Mouse (Mus musculus) right cerebral cortex, postnatal 36 days (tissue): Measurements from ENCODE around the gene Nhlrc1.

Experiments used
- DNase-seq, 2 experiments: peaks; one replicate each; pipeline ENCODE4 v3.0.0; 2022; ENCODE audit warnings: low spot score in 2 of 2, mixed read lengths in 1 of 2

Nhlrc1 gene

GRCm38 (mm10) chr13:47013740-47014139 is 910 bp downstream of the Nhlrc1 start:
- no peak for DNase-seq

- no peak for DNase-seq
Measured at GRCm38 (mm10) chr13:47001590-47001989, 13.1 kb downstream of the Nhlrc1 start.

- no peak for DNase-seq
Measured at GRCm38 (mm10) chr13:46999498-46999897, 15.2 kb downstream of the Nhlrc1 start.

GRCm38 (mm10) chr13:46997355-46997754 is 17.3 kb downstream of the Nhlrc1 start:
- no peak for DNase-seq

- no peak for DNase-seq
Measured at GRCm38 (mm10) chr13:46993274-46993551, 21.4 kb downstream of the Nhlrc1 start.

GRCm38 (mm10) chr13:46992516-46993273 is 22.0 kb downstream of the Nhlrc1 start:
- no peak for DNase-seq

- no peak for DNase-seq
Measured at GRCm38 (mm10) chr13:46990376-46991011, 24.2 kb downstream of the Nhlrc1 start.

DNA sequence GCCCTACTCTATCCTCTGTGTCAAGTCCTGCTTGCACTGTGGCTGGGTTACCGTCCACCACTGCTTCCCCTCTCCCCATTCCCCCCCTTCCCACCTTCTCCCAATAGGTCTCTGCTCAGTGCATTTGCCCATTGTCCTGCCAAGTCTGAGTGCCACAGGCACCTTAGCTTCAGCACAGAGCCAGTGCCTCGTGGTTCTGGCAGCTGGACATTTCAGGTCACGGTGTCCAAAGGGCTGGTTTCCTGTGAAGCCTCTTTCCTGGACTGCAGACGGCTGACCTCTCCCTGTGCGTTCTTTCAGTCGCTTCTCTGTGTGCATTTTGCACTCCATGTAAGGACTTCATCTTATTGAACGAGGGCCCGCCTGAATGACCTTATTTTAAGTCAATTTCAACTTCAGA is 26.7 kb downstream of the Nhlrc1 start:
- no peak for DNase-seq

DNA sequence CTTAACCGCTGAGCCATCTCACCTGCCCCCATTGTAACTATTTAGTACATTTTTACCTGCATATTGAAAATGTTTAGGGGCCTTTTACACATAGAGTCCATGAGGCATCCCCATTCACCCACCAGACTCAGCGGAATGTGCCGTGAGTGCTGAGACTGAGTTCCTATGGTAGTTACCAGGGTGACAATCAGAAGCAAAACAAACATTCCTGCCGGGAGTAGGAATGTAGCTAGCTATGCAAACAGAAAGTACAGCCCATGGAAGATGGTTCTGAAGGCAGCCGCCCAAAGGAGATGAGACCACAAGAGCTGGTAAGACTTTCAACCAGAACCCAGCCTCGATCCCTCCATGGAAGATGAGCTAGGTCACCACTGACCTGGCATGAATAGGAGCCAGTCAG is 28.4 kb downstream of the Nhlrc1 start:
- no peak for DNase-seq

GRCm38 (mm10) chr13:46983878-46984277 is 30.8 kb downstream of the Nhlrc1 start:
- DNase-seq = no peak

DNA sequence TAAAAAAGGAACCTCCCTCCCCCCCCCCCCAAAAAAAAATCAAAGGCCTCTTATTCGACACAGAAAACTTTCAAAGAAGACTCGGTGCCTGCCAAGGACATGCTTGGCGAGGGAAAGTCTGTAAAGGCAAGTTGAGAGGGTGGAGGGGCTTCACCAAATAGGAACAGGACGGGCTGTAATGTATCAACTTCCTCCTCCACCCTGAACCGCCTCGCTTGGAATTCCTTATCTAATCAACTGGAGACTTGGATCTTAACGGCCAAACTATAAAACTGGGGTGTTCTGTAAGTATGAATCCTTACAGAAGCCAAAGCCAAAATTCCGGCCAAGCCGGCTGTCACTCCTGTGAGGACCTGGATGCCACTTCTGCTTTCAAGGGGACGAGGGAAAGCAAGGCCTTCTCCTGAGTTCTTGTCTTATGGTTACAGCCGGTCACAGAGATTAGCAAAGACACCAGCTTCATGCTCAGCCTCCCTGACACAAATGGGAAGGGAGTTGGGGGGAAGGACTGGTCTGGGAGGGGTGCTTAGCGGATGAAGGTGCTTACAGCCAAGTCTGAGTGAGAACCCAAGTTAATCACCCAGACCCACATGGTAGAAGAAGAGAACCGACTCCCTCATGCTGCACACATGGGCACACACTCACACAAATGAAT is 34.7 kb downstream of the Nhlrc1 start:
- DNase-seq = peak in 1 of 2 experiments; percentile 2

DNA sequence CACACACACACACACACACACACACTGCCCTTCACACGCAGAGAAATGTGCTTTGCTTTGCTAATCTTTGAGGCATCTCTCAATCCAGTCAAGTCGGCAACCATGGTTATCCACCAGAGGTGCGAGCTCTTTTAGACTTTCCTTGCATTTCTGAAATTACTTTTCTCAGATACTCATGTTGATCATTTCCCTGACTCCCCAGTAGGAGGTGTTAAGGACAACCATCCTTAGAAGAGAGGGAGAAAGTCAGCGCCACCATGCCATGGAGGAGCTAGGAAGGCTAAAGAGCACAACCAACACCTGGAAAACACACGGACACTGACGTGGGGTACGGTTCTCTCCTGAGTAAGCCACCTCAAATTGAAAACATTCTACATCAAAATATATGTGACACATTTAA is 38.1 kb downstream of the Nhlrc1 start:
- no peak for DNase-seq

GRCm38 (mm10) chr13:46975930-46976329 is 38.7 kb downstream of the Nhlrc1 start:
- DNase-seq = no peak

GRCm38 (mm10) chr13:46975031-46975551 is 39.6 kb downstream of the Nhlrc1 start:
- no peak for DNase-seq

- DNase-seq = no peak
Measured at GRCm38 (mm10) chr13:46970286-46970945, 44.2 kb downstream of the Nhlrc1 start.

- no peak for DNase-seq
Measured at GRCm38 (mm10) chr13:46968626-46969025, 46.0 kb downstream of the Nhlrc1 start.

DNA sequence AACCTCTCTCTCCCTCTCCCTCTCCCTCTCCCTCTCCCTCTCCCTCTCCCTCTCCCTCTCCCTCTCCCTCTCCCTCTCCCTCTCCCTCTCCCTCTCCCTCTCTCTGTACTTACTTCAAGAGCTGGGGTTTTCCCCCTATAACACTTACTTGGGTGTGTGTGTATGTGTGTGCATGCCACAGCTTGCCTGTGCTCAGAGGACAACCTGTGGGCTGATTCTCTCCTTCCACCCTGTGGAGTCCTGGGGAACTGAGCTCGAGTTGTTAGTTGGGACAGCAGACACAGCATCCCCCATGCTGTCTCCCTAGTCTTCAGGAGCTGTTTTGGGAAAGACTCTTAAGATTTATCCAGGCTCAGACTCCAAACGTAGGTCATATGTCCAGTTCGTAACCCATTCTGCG is 47.3 kb downstream of the Nhlrc1 start:
- DNase-seq = no peak
